Mouse (Mus musculus) monocyte, adult 2 months (primary cell): ENCODE measurements at regions not wholly inside any gene's neighbourhood (a gene's known extent, or its start where the extent isn't known, plus 50 kb on each side); places are given as distances from the start of the nearest gene placed in this dataset.
"Not testable (repeated sequence)": the region's sequence is repeated elsewhere in the genome, so short reads cannot be mapped to it uniquely, and the experiment has no call there.

Experiments used
- DNase-seq, 2 experiments: peaks; one replicate each; pipeline ENCODE4 v3.0.0; 2022; ENCODE audit warnings: low spot score in 2 of 2, low read depth in 1 of 2

DNA sequence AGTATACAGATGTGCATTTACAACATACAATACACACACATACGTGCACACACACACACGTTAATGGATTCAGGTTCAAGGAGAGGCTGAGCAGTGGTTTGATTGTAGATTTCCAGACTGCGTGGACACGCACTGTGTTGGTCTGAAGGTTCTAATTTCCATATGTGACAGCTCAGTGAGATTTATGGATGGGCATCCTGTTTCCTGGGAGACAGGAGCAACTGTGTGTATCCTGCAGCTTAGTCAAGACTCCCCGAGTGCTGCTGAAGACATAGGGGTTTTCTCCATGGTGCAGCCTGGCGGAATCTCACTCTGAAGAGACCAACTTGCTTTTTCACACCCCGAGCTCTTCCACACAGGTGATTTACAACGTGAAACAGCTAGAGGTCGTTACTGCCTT is 119.3 kb upstream of the Foxk1 start:
- no peak for DNase-seq

DNA sequence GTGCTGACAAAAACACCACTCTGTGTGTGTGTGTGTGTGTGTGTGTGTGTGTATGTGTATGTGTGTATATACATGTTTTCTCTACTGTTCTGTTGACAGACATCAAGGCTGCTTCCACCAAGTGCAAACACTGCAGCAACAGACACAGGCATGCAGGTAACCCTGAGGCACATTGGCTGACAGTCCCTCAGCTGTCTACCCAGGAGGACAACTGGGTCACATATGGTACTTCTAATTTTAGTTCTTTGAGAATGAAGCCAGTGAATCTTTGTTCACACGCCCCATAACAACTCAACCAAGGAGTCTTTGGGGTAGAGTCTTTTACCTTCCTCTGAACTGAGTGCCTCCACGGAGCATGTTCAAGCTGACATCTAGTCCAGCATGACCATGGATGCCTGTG is 113.3 kb upstream of the Foxk1 start:
- DNase-seq = no peak

DNA sequence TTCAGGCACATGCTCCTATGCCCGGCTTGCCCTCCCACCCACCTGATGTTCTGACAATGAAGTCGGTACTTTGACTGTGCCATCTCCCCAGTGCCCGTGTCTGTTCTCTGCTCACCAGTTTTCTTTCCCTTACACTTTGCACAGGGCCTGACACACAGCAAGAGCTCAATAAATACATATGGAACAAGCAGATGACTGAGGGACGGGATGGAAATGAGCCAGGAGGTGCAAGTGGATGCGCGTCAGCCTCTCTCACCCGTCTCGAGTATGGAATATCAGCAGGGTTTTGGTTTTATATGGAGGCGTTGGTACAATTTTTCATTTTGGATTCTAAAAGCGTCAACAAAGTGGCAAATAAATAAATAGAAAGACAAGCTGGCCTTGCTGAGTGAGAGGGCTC is 109.8 kb upstream of the Foxk1 start:
- DNase-seq = no peak

DNA sequence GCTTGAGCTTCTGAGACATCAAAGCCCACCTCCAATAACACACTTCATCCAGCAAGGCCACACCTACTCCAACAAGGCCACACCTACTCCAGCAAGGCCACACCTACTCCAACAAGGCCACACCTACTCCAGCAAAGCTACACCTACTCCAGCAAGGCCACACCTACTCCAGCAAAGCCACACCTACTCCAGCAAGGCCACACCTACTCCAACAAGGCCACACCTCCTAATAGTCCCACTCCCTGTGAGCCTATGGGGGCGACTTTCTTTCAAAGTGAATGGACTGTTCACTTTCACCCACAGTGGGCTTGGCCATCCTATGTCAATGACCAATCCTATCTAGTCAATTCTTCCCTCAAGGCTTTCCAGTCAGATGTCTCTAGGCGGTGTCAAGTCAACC is 104.9 kb upstream of the Foxk1 start:
- not testable (repeated sequence) for DNase-seq

DNA sequence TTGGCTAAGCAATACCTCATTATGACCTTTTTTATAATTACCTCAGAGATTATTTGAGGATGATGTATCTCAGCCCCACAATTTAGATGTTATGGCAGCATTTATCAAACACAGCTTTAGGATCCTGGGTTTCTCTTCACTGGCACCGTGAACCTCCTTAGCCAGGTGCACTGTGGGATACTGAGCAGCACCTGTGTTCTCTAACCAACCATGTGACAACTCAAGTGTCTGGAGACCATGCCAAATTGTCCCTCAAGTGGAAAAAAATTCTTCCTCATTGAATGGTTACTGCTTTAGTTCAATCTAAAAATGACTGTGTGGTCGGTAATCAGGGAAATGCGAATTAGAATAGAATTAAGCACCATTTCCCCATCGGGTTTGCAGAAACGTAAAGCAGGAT is 101.7 kb upstream of the Foxk1 start:
- no peak for DNase-seq

- DNase-seq = no peak
Measured at GRCm38 (mm10) chr5:142308511-142308910, 92.8 kb upstream of the Foxk1 start.

GRCm38 (mm10) chr5:142313944-142314343 is 87.4 kb upstream of the Foxk1 start:
- no peak for DNase-seq

- no peak for DNase-seq
Measured at GRCm38 (mm10) chr5:142314466-142314865, 86.8 kb upstream of the Foxk1 start.

DNA sequence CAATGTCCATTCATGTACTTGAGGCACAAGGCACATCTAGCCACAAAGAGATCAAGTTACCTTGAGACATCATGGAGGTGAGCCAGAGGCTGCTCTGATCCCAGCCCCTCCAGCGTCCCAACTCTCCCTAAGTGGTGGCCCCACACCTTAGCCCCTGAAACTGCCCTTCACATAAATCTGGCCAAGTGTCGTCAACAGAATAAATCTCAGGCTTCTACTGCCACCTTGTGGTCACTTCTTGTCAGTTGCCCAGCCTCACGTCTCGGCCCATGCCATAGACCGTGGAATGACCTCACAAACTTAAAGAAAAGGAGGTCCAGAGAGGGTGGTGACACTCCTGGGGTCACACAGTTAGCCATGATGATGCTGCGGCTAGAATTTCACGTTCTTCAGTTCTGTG is 82.0 kb upstream of the Foxk1 start:
- peak; percentile 13 to 41 for DNase-seq

- no peak for DNase-seq
Measured at GRCm38 (mm10) chr5:142321316-142321715, 80.0 kb upstream of the Foxk1 start.

- DNase-seq = no peak
Measured at GRCm38 (mm10) chr5:142324928-142325327, 76.4 kb upstream of the Foxk1 start.

GRCm38 (mm10) chr5:142325560-142325959 is 75.7 kb upstream of the Foxk1 start:
- no peak for DNase-seq

DNA sequence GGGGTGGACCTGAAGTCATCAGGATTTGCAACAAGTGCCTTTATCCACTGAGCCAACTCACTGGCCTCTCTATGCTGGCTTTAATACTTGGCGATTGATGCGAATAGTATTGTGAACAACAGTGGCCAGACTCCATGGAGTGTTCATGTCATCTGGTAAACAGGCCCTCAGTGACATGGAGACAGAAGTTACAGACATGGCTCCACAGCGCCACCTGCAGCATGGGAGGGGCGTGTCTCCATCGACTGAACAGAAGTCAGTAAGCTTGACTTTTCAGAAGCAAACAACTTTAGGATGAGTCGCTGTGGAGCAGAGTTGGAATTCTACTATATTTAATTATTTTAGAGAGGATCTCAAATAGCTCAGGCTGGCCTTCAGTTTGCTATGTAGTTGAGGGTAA is 74.0 kb upstream of the Foxk1 start:
- DNase-seq = no peak

GRCm38 (mm10) chr5:142329724-142330520 is 71.4 kb upstream of the Foxk1 start:
- DNase-seq = no peak

DNA sequence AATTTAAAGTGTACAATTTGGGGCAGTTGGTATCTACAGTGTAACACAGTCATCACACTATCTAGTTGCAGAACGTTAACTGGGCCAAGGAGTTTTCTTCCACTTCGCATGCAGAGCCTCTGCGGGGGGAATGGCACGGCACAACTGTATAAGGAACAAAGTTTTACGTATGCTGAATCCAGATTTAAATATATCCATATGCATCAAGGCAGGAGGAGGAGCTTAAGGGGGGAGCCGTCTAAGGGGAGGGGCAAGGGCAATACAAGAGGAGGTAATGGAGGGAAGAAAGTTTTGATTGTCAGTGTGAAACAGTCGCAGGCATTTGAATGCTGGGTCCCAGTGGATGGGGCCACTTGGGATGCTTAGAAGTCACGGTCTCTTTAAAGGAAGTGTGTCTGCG is 68.6 kb upstream of the Foxk1 start:
- DNase-seq = no peak

- DNase-seq = no peak
Measured at GRCm38 (mm10) chr5:142337436-142337835, 63.9 kb upstream of the Foxk1 start.

DNA sequence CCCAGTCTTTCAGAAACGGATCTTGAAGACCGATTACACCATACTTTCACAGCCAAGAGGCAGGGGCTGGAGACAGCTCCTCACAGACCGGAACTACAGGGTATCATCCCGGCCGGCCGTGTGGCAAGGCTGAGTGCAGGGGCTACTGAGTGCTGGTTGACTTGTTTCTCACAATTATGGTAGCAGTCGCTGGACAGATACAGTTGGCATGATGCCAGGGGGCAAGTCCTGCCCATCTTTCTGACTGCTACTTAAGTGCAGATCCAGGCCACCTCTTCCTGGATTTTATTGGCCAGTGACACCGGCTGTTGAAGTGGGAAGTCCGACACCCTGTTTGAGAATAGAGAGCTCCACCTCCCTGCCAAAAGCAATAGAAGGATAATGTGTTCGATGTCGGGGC is 63.2 kb upstream of the Foxk1 start:
- DNase-seq = no peak

DNA sequence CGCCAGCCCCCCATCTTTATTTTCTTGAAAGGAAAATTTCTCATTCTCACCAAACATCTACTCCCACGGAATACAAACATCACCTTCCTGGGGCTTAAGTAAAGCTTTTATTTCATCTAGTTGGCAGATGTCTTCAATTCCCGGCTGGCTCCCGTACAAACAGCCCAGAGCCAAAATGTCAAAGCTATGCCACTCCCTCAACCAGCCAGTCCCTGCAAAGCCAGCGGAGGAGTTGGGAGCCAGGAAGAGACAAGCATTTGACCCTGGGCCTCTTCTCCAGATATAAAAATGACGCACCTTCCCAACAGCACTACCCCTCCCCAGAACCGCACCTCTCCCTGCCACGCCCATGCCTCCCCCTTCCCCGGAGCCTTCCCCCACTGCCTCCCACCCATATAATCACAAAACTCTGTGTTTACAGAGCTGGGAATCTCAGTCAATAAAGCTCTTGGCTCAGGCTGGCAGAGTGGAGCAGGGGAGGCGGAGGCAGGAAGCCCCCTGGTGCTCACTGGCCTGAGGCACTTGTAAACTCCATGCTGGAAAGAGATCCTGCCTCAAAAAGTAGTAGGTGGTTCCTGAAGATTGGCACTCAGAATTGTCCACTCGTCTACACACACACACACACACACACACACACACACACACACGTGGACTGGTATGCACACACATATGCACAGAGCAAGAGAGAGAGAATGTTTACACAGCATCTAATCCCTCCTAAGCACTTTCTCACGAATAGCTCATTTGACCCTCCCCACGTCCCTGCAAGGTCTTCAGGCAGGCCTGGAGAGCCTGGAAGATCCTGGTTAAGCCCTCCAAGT is 60.9 kb upstream of the Foxk1 start:
- no peak for DNase-seq

- DNase-seq = no peak
Measured at GRCm38 (mm10) chr5:142341026-142341432, 60.3 kb upstream of the Foxk1 start.

GRCm38 (mm10) chr5:142346454-142346853 is 54.8 kb upstream of the Foxk1 start:
- no peak for DNase-seq

DNA sequence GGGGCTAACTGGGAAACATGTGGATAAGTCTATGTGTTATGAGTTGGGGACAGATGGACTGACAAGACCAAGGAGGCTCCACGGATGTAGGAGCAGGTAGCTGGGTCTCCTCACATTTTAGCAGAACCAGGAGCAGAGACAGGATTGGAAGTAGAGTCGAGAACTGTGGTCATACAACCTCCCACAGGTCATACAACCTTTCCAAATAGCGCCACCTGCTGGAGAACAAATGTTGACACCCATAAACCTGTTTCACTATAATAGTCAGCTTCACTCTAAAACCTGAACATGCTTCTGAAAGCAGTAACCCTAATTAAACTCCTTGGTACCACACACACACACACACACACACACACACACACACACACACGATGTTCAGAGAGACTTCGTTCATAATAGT is 50.7 kb upstream of the Foxk1 start:
- no peak for DNase-seq
